Mouse (Mus musculus): ENCODE data around the gene Muc1.

DNA sequence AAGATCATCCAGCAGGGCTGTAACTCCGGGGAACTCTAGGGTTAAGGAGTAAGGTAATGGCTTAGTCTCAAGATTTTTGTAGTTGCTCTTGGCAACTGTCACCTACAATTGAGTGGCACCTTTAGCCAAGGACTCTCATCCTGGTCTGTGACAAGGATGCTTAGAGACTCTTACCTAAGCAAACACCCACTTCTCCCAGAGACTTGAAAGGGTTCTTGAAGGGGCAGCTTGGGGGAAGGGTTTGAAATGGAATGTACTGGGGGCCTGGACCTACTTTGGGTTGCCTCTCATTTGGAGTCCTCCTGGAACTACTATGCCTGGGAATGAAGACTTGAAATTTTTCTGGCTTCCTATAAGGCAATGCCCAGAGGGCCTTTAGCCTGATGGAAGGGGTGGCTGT, 10.6 kb upstream of the Muc1 start:
- TF ChIP-seq POLR2A (IDR thresholded peaks at IDR 0.05; ENCODE audit: low read depth, low read length) (no peak), USF2 (conservative IDR thresholded peaks at IDR 0.05; ENCODE audit: low read depth, low read length) (no peak), CTCF (conservative IDR thresholded peaks at IDR 0.05 in 1 of 2, IDR thresholded peaks at IDR 0.05 in 1 of 2; ENCODE audit: low read depth in 2 of 2, low read length in 2 of 2) (no peak), ETS1 (conservative IDR thresholded peaks at IDR 0.05; ENCODE audit: low read depth, low read length) (no peak), TBP (conservative IDR thresholded peaks at IDR 0.05; ENCODE audit: low read depth, low read length) (no peak), CHD2 (IDR thresholded peaks at IDR 0.05; ENCODE audit: low read length) (no peak), ZC3H11A (IDR thresholded peaks at IDR 0.05; ENCODE audit: low read depth, low read length) (no peak), MXI1 (IDR thresholded peaks at IDR 0.05; ENCODE audit: low read depth, low read length) (no peak)
